ENCODE assay signal across 9 mouse cellular contexts in the genomic region with DNA sequence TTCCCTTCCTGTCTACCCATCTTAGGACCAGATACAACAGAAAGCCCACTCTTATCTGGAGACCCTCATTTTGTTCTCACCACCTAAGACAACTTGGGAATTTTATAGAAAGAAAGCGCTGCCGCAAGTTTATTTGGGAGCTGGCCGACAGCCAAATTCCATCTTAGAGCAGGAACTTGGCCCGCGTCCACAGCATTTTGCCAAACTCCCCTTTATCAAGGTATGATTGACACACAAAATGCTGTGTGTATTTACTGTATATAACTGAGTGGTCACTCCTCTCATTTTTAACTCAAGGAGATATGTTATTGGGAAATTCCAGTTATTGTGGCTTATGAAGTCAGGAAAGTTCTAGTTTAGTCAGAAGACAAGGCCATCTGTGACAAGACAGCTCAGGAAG. TPM values are rescaled to one million over a fixed set of nuclear protein-coding genes. Genes with fewer than 3 reads are reported as not detected.
DNase-seq lines count a peak whose midpoint lies in the region.
"Had no signal": no experiment of that assay in that cellular context is flagged by ENCODE, and none has a peak within 500 bp of the region (broad histone marks: within the 10 kb centered on the region; RNA-seq: fewer than 3 reads in every experiment).

No protein-coding gene starts in this region.

- DNase-seq in heart, adult 18-20 months: peak; percentile 36 to 55
- no peak for DNase-seq in heart, postnatal 25 days (ENCODE audit: low spot score)
- DNase-seq in urinary bladder, postnatal 4 days (ENCODE audit: low spot score in 2 of 2): peak; percentile 36 to 74
- DNase-seq in urinary bladder, adult 2 months (ENCODE audit: low spot score): no peak
- DNase-seq in kidney, postnatal 4 days: peak; percentile 74 to 75
- no peak for DNase-seq in neural tube, embryonic 10.5 days (ENCODE audit: extremely low spot score, low spot score)
- no peak for DNase-seq in frontal cortex, postnatal 25 days (ENCODE audit: low spot score in 2 of 2)
- DNase-seq in B cell, adult 2 months: no peak
- DNase-seq: thymus, postnatal 36 days had no signal

- intact Hi-C loops in heart, postnatal 25 days (cut with DNase I): no loop called here

RNA-seq across cellular contexts. Expression of gene Adamts17, which starts 8.2 kb away (rescaled TPM):
- total RNA-seq in heart, adult 18-20 months (2021): 1 to 10 TPM in 1 of 2 experiments, under 1 TPM in 1; 0.94 to 1.3 TPM
- total RNA-seq in heart, postnatal 25 days (2021): 1 to 10 TPM; 1.5 to 2.7 TPM
- 2.1 and 3.7 TPM in 2 replicates for polyA plus RNA-seq in urinary bladder, adult 2 months (2012; rRNA removed)

Comparison
In these comparisons a context has a peak if more than half of its experiments do, and no peak if none do; other contexts are left out.
1. DNase-seq: peak in heart, adult 18-20 months (2 of 2), urinary bladder, postnatal 4 days (2 of 2) and kidney, postnatal 4 days (2 of 2); none in heart, postnatal 25 days (single experiment), urinary bladder, adult 2 months (single experiment), neural tube, embryonic 10.5 days (single experiment), frontal cortex, postnatal 25 days (0 of 2) and B cell, adult 2 months (0 of 2).